Mouse (Mus musculus): ENCODE measurements at regions not wholly inside any gene's neighbourhood (a gene's known extent, or its start where the extent isn't known, plus 50 kb on each side); places are given as distances from the start of the nearest gene placed in this dataset.

DNA sequence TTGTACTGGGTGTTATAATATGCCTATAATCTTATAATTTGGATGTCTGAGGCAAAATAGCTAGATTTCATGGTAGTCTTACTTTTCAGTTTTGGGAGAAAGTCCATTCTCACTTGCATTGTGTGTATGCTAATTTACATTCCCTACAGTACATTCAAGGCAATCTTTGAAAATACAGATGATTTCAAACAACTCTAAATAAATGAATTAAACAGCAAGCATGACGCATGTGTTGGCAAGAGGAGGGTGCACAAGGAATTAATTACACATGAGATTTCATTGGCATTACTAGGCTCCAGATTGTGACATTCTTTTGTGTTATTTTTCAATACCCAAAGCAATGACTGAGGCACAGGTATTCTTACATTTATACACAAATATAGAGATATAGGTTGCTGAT, 495.2 kb upstream of the Cypt12 start:
- Histone ChIP-seq H3K27me3 (no peaks in the 10 kb centered on the region), H3K4me3 (replicated peaks) (no peak overlapping the region), H3K9me3 (no peaks in the 10 kb centered on the region), H3K27ac (no peak overlapping the region), H3K36me3 (replicated peaks) (no peaks in the 10 kb centered on the region), H3K4me1 (no peaks in the 10 kb centered on the region), H3K4me2 (no peak overlapping the region), H3K9ac (no peak overlapping the region)
- WGBS: 69% methylated on average over 1 of the region's 1 CpGs
- ATAC-seq (ENCODE audit: low FRiP score): no peak

GRCm38 (mm10) chr3:17460545-17460944, 487.7 kb upstream of the Cypt12 start:
- Histone ChIP-seq H3K27ac (no peak overlapping the region), H3K36me3 (replicated peaks) (no peaks in the 10 kb centered on the region), H3K9me3 (no peaks in the 10 kb centered on the region), H3K4me2 (no peak overlapping the region), H3K27me3 (no peaks in the 10 kb centered on the region), H3K9ac (no peak overlapping the region), H3K4me3 (replicated peaks) (no peak overlapping the region), H3K4me1 (no peaks in the 10 kb centered on the region)
- ATAC-seq (ENCODE audit: low FRiP score): no peak
- 86% methylated on average over 5 of the region's 5 CpGs for WGBS

GRCm38 (mm10) chr3:17461365-17461764, 486.8 kb upstream of the Cypt12 start:
- H3K4me1 ChIP-seq: no peaks in the 10 kb centered on the region

GRCm38 (mm10) chr3:17473812-17474211, 474.4 kb upstream of the Cypt12 start:
- WGBS: 91% methylated on average over 2 of the region's 2 CpGs

More at GRCm38 (mm10) chr3:17461365-17461764, 486.8 kb upstream of the Cypt12 start:
- Histone ChIP-seq H3K9ac (no peak overlapping the region), H3K27ac (no peak overlapping the region), H3K4me2 (no peak overlapping the region), H3K36me3 (replicated peaks) (no peaks in the 10 kb centered on the region), H3K9me3 (no peaks in the 10 kb centered on the region), H3K27me3 (no peaks in the 10 kb centered on the region), H3K4me3 (replicated peaks) (no peak overlapping the region)
- ATAC-seq (ENCODE audit: low FRiP score): no peak
- WGBS: 93% methylated on average over 4 of the region's 4 CpGs

GRCm38 (mm10) chr3:17489240-17490142, 458.7 kb upstream of the Cypt12 start:
- Histone ChIP-seq H3K27ac (peak overlapping the region; percentile 61; the same call in 1 of the 2 replicates), H3K4me2 (no peak overlapping the region), H3K4me3 (replicated peaks) (no peak overlapping the region), H3K9me3 (no peaks in the 10 kb centered on the region), H3K4me1 (peaks cover 5% of the 10 kb centered on the region), H3K36me3 (replicated peaks) (no peaks in the 10 kb centered on the region), H3K27me3 (no peaks in the 10 kb centered on the region), H3K9ac (no peak overlapping the region)
- WGBS: 11% methylated on average over 4 of the region's 4 CpGs
- peak; percentile 85 for ATAC-seq (ENCODE audit: low FRiP score)

More at GRCm38 (mm10) chr3:17473812-17474211, 474.4 kb upstream of the Cypt12 start:
- H3K4me2 ChIP-seq: no peak overlapping the region
- no peaks in the 10 kb centered on the region for H3K27me3 ChIP-seq
- ATAC-seq (ENCODE audit: low FRiP score): no peak
- H3K36me3 ChIP-seq (replicated peaks): no peaks in the 10 kb centered on the region
- no peak overlapping the region for H3K4me3 ChIP-seq (replicated peaks)
- H3K9ac ChIP-seq: no peak overlapping the region
- no peaks in the 10 kb centered on the region for H3K4me1 ChIP-seq
- H3K9me3 ChIP-seq: no peaks in the 10 kb centered on the region
- no peak overlapping the region for H3K27ac ChIP-seq

DNA sequence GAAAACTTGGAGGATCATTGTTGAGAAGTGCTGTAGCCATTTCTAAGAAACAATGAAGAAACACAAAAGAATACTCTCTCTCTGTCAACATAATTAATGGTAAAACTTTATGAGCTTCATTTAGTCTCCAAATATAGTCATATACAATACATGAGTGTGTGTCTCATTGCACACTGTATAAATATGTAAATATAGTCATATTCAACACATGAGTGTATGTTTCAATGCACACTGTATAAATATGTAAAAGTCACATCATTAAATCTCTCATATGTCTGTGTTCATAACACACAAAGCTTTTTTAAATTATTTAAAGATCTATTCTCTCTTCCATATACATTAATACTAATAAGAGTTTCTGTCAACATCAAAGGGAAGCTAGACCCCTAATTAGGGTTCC, 457.6 kb upstream of the Cypt12 start:
- no peak for ATAC-seq (ENCODE audit: low FRiP score)
- H3K27ac ChIP-seq: no peak overlapping the region
- H3K4me3 ChIP-seq (replicated peaks): no peak overlapping the region

GRCm38 (mm10) chr3:17498291-17498690, 449.9 kb upstream of the Cypt12 start:
- H3K4me2 ChIP-seq: no peak overlapping the region
- no peaks in the 10 kb centered on the region for H3K27me3 ChIP-seq
- no peak overlapping the region for H3K4me3 ChIP-seq (replicated peaks)
- no peak for ATAC-seq (ENCODE audit: low FRiP score)
- 91% methylated on average over 3 of the region's 3 CpGs for WGBS
- no peaks in the 10 kb centered on the region for H3K9me3 ChIP-seq
- no peak overlapping the region for H3K27ac ChIP-seq
- no peak overlapping the region for H3K9ac ChIP-seq
- H3K36me3 ChIP-seq (replicated peaks): no peaks in the 10 kb centered on the region
- no peaks in the 10 kb centered on the region for H3K4me1 ChIP-seq

More for the DNA sequence above, 457.6 kb upstream of the Cypt12 start:
- Histone ChIP-seq H3K9ac (no peak overlapping the region), H3K4me1 (peaks cover 5% of the 10 kb centered on the region), H3K36me3 (replicated peaks) (no peaks in the 10 kb centered on the region), H3K9me3 (no peaks in the 10 kb centered on the region), H3K27me3 (no peaks in the 10 kb centered on the region), H3K4me2 (no peak overlapping the region)

- WGBS: 76% methylated on average over 2 of the region's 2 CpGs
- Histone ChIP-seq H3K9ac (no peak overlapping the region), H3K27me3 (no peaks in the 10 kb centered on the region), H3K27ac (no peak overlapping the region), H3K9me3 (no peaks in the 10 kb centered on the region), H3K4me2 (no peak overlapping the region), H3K36me3 (replicated peaks) (no peaks in the 10 kb centered on the region), H3K4me3 (replicated peaks) (no peak overlapping the region), H3K4me1 (no peaks in the 10 kb centered on the region)
- no peak for ATAC-seq (ENCODE audit: low FRiP score)
Observed at GRCm38 (mm10) chr3:17501556-17501955, 446.7 kb upstream of the Cypt12 start.

GRCm38 (mm10) chr3:17541346-17541745, 406.9 kb upstream of the Cypt12 start:
- Histone ChIP-seq H3K27ac (no peak overlapping the region), H3K9ac (no peak overlapping the region), H3K27me3 (no peaks in the 10 kb centered on the region), H3K36me3 (replicated peaks) (no peaks in the 10 kb centered on the region), H3K4me1 (no peaks in the 10 kb centered on the region), H3K4me3 (replicated peaks) (no peak overlapping the region), H3K4me2 (no peak overlapping the region), H3K9me3 (no peaks in the 10 kb centered on the region)
- no peak for ATAC-seq (ENCODE audit: low FRiP score)

- H3K4me2 ChIP-seq: no peak overlapping the region
- no peak overlapping the region for H3K9ac ChIP-seq
- H3K4me3 ChIP-seq (replicated peaks): no peak overlapping the region
- H3K27me3 ChIP-seq: no peaks in the 10 kb centered on the region
- ATAC-seq (ENCODE audit: low FRiP score): peak; percentile 70
- no peak overlapping the region for H3K27ac ChIP-seq
- no peaks in the 10 kb centered on the region for H3K4me1 ChIP-seq
- H3K36me3 ChIP-seq (replicated peaks): no peaks in the 10 kb centered on the region
- H3K9me3 ChIP-seq: no peaks in the 10 kb centered on the region
- WGBS: 9% methylated on average over 1 of the region's 1 CpGs
Observed at GRCm38 (mm10) chr3:17547559-17548059, 400.6 kb upstream of the Cypt12 start.

GRCm38 (mm10) chr3:17582487-17582886, 365.7 kb upstream of the Cypt12 start:
- Histone ChIP-seq H3K9me3 (no peaks in the 10 kb centered on the region), H3K27me3 (no peaks in the 10 kb centered on the region), H3K9ac (no peak overlapping the region), H3K27ac (peak overlapping the region; percentile 66), H3K4me3 (replicated peaks) (no peak overlapping the region), H3K4me2 (peak overlapping the region; percentile 19; the same call in 1 of the 2 replicates), H3K4me1 (no peaks in the 10 kb centered on the region; the same call in 1 of the 2 replicates), H3K36me3 (replicated peaks) (no peaks in the 10 kb centered on the region)
- whole genome bisulfite sequencing: 18% methylated on average over 9 of the region's 9 CpGs
- peak; percentile 43; the same call in 1 of the 2 replicates for ATAC-seq (ENCODE audit: low FRiP score)

GRCm38 (mm10) chr3:17589956-17590546, 358.2 kb upstream of the Cypt12 start:
- Histone ChIP-seq H3K27ac (no peak overlapping the region), H3K4me2 (no peak overlapping the region), H3K9ac (no peak overlapping the region), H3K4me3 (replicated peaks) (no peak overlapping the region), H3K4me1 (no peaks in the 10 kb centered on the region; the same call in 1 of the 2 replicates), H3K9me3 (no peaks in the 10 kb centered on the region), H3K36me3 (replicated peaks) (no peaks in the 10 kb centered on the region), H3K27me3 (no peaks in the 10 kb centered on the region)
- 41% methylated on average over 2 of the region's 2 CpGs for WGBS
- 0 out of 2 replicates have a peak, but pooled peaks have one; percentile 24 for ATAC-seq (ENCODE audit: low FRiP score)

All from forebrain, embryonic 12.5 days (tissue).